Mouse (Mus musculus) MEL (cell line): Measurements from ENCODE around the gene Hmgb4.

Experiments
- CHD2 ChIP-seq: IDR thresholded peaks from 2 replicates; pipeline ENCODE4 v1.6.1; 2011; ENCODE audit warnings: low read length, improper control_type of control experiment
- CTCF ChIP-seq, 3 experiments: IDR thresholded peaks in 2 of 3; conservative IDR thresholded peaks in 1 of 3; 2 replicates each; pipeline ENCODE4 v1.5.1; 2011 to 2012; ENCODE audit warnings: low read length in 3 of 3, low read depth in 2 of 3, mild to moderate bottlenecking in 2 of 3, improper control_type of control experiment in 1 of 3, inconsistent platforms in 1 of 3, mixed read lengths in 1 of 3, moderate library complexity in 1 of 3; ENCODE audit not compliant: control insufficient read depth in 1 of 3, insufficient read depth in 1 of 3, poor library complexity in 1 of 3, severe bottlenecking in 1 of 3
- POLR2AphosphoS2 ChIP-seq: IDR thresholded peaks from 2 replicates; pipeline ENCODE4 v1.6.1; 2011; ENCODE audit warnings: low read length, improper control_type of control experiment

GRCm38 (mm10) chr4:128264491-128264890, 3.7 kb upstream of the Hmgb4 start:
- TF ChIP-seq CTCF (IDR thresholded peaks at IDR 0.05 in 2 of 3, conservative IDR thresholded peaks at IDR 0.05 in 1 of 3; ENCODE audit: control insufficient read depth in 1 of 3, insufficient read depth in 1 of 3, low read depth in 2 of 3, low read length in 3 of 3, poor library complexity in 1 of 3, severe bottlenecking in 1 of 3): no peak
- TF ChIP-seq CHD2: no peak
- no peak for TF ChIP-seq POLR2AphosphoS2
